Mouse (Mus musculus): ENCODE results near the gene Gm973. TPM values are rescaled to one million over a fixed set of nuclear protein-coding genes. Genes with fewer than 3 reads are reported as not detected.

The Gm973 gene
- polyA plus RNA-seq, 1 experiment: 11.5 TPM

GRCm38 (mm10) chr1:59592359-59592758 is 76.3 kb downstream of the Gm973 start:
- Histone ChIP-seq H3K27ac (ENCODE audit: insufficient read depth, low read length) (no peak overlapping the region), H3K4me1 (ENCODE audit: control insufficient read depth, insufficient read depth, low read length) (no peaks in the 10 kb centered on the region), H3K4me3 (ENCODE audit: insufficient read depth, low read length) (no peak overlapping the region)
- no peak for TF ChIP-seq CTCF (IDR thresholded peaks at IDR 0.05; ENCODE audit: extremely low read depth, insufficient read depth, low read length)
- no peak for TF ChIP-seq POLR2A (IDR thresholded peaks at IDR 0.05; ENCODE audit: extremely low read depth, insufficient read depth, low read length)

DNA sequence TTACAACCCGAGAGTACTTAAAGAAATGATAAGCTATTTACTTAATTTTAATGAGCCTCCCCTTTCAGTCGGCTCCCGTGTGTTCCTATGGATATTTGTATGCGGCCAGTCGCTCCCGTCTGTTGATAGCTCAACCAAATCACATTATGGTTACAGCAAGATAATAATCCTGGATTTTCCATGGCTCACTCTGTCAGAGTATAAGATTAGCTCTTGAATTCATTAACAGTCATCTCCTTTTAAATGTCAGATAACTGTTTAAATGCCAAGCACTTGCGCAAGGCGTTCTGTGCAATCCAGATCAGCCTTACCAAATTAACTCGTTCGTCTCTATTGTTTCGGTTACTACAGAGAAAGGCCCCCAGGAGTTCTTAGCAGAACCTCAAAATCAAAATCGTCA is 76.8 kb downstream of the Gm973 start:
- Histone ChIP-seq H3K27ac (ENCODE audit: insufficient read depth, low read length) (no peak overlapping the region), H3K4me1 (ENCODE audit: control insufficient read depth, insufficient read depth, low read length) (no peaks in the 10 kb centered on the region), H3K4me3 (ENCODE audit: insufficient read depth, low read length) (no peak overlapping the region)
- TF ChIP-seq POLR2A (IDR thresholded peaks at IDR 0.05; ENCODE audit: extremely low read depth, insufficient read depth, low read length) (no peak), CTCF (IDR thresholded peaks at IDR 0.05; ENCODE audit: extremely low read depth, insufficient read depth, low read length) (no peak)

GRCm38 (mm10) chr1:59593622-59594035 is 77.6 kb downstream of the Gm973 start:
- TF ChIP-seq CTCF (IDR thresholded peaks at IDR 0.05; ENCODE audit: extremely low read depth, insufficient read depth, low read length): no peak
- TF ChIP-seq POLR2A (IDR thresholded peaks at IDR 0.05; ENCODE audit: extremely low read depth, insufficient read depth, low read length): no peak
- Histone ChIP-seq H3K4me1 (ENCODE audit: control insufficient read depth, insufficient read depth, low read length) (no peaks in the 10 kb centered on the region), H3K27ac (ENCODE audit: insufficient read depth, low read length) (no peak overlapping the region), H3K4me3 (ENCODE audit: insufficient read depth, low read length) (no peak overlapping the region)

GRCm38 (mm10) chr1:59594586-59595266 is 78.7 kb downstream of the Gm973 start:
- TF ChIP-seq CTCF (IDR thresholded peaks at IDR 0.05; ENCODE audit: extremely low read depth, insufficient read depth, low read length) (no peak), POLR2A (IDR thresholded peaks at IDR 0.05; ENCODE audit: extremely low read depth, insufficient read depth, low read length) (no peak)
- H3K27ac ChIP-seq (ENCODE audit: insufficient read depth, low read length): no peak overlapping the region
- no peaks in the 10 kb centered on the region for H3K4me1 ChIP-seq (ENCODE audit: control insufficient read depth, insufficient read depth, low read length)
- no peak overlapping the region for H3K4me3 ChIP-seq (ENCODE audit: insufficient read depth, low read length)

DNA sequence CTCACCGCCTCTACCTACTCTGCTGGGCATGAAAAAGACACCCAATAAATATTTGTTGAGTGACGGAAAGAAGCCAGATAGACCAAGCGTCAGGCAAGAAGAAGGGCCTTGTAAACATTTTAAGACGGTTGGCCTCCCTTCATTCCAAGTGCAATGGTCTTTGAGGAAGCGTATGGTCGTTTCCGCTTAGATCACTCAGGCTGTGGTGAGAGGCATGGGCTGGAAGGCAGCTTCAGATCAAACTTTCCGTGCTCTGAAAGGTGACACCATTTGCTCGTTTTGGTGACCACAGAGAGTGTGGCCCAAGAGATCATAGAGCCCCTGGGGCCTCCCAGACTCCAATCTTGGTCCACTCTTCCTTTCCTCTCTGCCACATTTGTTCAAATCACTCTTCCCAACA is 79.5 kb downstream of the Gm973 start:
- H3K4me1 ChIP-seq (ENCODE audit: control insufficient read depth, insufficient read depth, low read length): no peaks in the 10 kb centered on the region
- H3K27ac ChIP-seq (ENCODE audit: insufficient read depth, low read length): no peak overlapping the region
- no peak for TF ChIP-seq POLR2A (IDR thresholded peaks at IDR 0.05; ENCODE audit: extremely low read depth, insufficient read depth, low read length)
- no peak for TF ChIP-seq CTCF (IDR thresholded peaks at IDR 0.05; ENCODE audit: extremely low read depth, insufficient read depth, low read length)
- no peak overlapping the region for H3K4me3 ChIP-seq (ENCODE audit: insufficient read depth, low read length)

- no peak for TF ChIP-seq POLR2A (IDR thresholded peaks at IDR 0.05; ENCODE audit: extremely low read depth, insufficient read depth, low read length)
- no peak for TF ChIP-seq CTCF (IDR thresholded peaks at IDR 0.05; ENCODE audit: extremely low read depth, insufficient read depth, low read length)
- Histone ChIP-seq H3K4me3 (ENCODE audit: insufficient read depth, low read length) (no peak overlapping the region), H3K4me1 (ENCODE audit: control insufficient read depth, insufficient read depth, low read length) (peaks cover 2% of the 10 kb centered on the region), H3K27ac (ENCODE audit: insufficient read depth, low read length) (no peak overlapping the region)
Measured at GRCm38 (mm10) chr1:59602531-59603416, 86.7 kb downstream of the Gm973 start.

DNA sequence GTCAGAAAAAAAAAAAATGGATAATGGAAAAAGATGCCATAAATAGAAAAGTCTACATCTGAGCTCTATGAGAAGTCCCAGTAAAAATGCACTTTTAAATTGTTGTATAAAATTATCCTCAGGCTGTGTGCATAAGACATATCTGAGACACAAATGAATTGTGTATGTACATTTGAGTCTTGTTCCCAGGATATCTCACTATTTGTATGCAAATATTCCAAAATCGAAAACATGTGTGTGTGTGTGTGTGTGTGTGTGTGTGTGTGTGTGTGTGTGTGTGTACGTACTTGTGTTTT is 87.3 kb downstream of the Gm973 start:
- H3K27ac ChIP-seq (ENCODE audit: insufficient read depth, low read length): no peak overlapping the region
- TF ChIP-seq CTCF (IDR thresholded peaks at IDR 0.05; ENCODE audit: extremely low read depth, insufficient read depth, low read length) (no peak), POLR2A (IDR thresholded peaks at IDR 0.05; ENCODE audit: extremely low read depth, insufficient read depth, low read length) (no peak)
- H3K4me1 ChIP-seq (ENCODE audit: control insufficient read depth, insufficient read depth, low read length): peaks cover 2% of the 10 kb centered on the region
- no peak overlapping the region for H3K4me3 ChIP-seq (ENCODE audit: insufficient read depth, low read length)

DNA sequence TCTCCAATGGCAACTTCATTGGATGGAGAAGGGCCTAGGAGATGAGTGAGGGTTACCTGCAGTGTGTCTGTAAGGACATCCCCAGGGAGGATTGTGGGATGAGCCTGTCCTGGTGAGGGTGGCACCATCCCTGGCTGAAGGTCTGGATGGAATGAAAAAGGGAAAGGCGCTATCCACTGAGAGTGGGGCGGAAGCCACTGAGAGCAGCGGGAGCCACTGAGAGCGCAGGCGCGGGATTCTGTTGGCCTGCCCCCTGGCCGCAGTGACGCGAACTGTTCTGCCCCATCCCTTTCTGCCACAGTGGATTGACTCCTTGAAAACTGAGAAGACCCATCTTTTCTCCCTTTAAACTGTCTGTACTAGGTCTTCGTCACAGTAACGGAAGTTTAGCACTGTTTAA is 87.8 kb downstream of the Gm973 start:
- no peak overlapping the region for H3K27ac ChIP-seq (ENCODE audit: insufficient read depth, low read length)
- TF ChIP-seq POLR2A (IDR thresholded peaks at IDR 0.05; ENCODE audit: extremely low read depth, insufficient read depth, low read length) (no peak), CTCF (IDR thresholded peaks at IDR 0.05; ENCODE audit: extremely low read depth, insufficient read depth, low read length) (no peak)
- no peak overlapping the region for H3K4me3 ChIP-seq (ENCODE audit: insufficient read depth, low read length)
- H3K4me1 ChIP-seq (ENCODE audit: control insufficient read depth, insufficient read depth, low read length): peaks cover 2% of the 10 kb centered on the region

DNA sequence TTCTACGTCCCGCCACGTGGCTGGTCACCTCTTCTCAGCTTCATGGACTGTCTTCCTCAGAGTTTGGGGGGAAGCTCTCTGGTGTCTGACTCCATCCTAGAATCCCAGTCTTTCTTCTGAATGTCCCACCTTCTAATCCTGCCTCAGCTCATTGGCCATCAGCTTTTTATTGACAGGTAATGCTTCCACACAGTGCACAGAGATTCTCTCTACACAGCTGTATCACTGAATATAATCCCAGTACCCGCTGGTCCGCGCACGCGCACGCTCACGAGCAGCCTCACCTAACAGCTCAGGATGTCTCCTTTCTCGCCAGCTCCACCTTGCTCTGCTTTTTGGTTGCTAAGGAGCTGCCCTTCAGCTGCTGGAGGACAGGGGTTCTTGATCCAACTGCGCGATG is 90.4 kb downstream of the Gm973 start:
- no peak overlapping the region for H3K4me3 ChIP-seq (ENCODE audit: insufficient read depth, low read length)
- H3K4me1 ChIP-seq (ENCODE audit: control insufficient read depth, insufficient read depth, low read length): peaks cover 2% of the 10 kb centered on the region
- no peak for TF ChIP-seq POLR2A (IDR thresholded peaks at IDR 0.05; ENCODE audit: extremely low read depth, insufficient read depth, low read length)
- TF ChIP-seq CTCF (IDR thresholded peaks at IDR 0.05; ENCODE audit: extremely low read depth, insufficient read depth, low read length): no peak
- no peak overlapping the region for H3K27ac ChIP-seq (ENCODE audit: insufficient read depth, low read length)

DNA sequence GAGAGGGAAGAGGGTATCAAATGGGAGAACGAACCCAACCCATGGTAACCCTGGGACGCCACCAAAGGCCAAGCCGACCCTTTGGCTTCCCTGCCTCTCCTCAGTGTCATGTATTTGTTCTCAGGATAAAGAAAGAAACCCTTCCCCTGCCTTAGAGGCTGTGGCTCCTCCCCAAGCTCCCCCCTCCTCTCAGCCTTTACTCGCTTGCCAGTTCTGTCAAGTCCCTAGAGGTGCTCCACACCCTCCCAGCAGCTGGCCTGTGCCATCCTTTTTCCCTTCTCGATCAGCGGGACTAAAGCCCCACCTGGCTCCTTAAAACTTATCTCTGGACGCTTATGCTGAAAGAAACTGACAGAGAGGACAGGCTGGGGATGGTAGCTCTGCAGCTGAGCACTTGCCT is 91.0 kb downstream of the Gm973 start:
- TF ChIP-seq POLR2A (IDR thresholded peaks at IDR 0.05; ENCODE audit: extremely low read depth, insufficient read depth, low read length) (no peak), CTCF (IDR thresholded peaks at IDR 0.05; ENCODE audit: extremely low read depth, insufficient read depth, low read length) (no peak)
- Histone ChIP-seq H3K4me1 (ENCODE audit: control insufficient read depth, insufficient read depth, low read length) (peaks cover 2% of the 10 kb centered on the region), H3K4me3 (ENCODE audit: insufficient read depth, low read length) (no peak overlapping the region), H3K27ac (ENCODE audit: insufficient read depth, low read length) (no peak overlapping the region)
